Mouse (Mus musculus): Measurements from ENCODE around the gene Gucd1. TPM values are rescaled to one million over a fixed set of nuclear protein-coding genes. Genes with fewer than 3 reads are reported as not detected.
A peak's percentile ranks its signal among the peaks of the same experiment; 100 is the strongest.
"Not testable (repeated sequence)": the region's sequence is repeated elsewhere in the genome, so short reads cannot be mapped to it uniquely, and the experiment has no call there.

Gene Gucd1
- polyA plus RNA-seq, 1 experiment from 2014 or later, result 26.8 TPM

DNA sequence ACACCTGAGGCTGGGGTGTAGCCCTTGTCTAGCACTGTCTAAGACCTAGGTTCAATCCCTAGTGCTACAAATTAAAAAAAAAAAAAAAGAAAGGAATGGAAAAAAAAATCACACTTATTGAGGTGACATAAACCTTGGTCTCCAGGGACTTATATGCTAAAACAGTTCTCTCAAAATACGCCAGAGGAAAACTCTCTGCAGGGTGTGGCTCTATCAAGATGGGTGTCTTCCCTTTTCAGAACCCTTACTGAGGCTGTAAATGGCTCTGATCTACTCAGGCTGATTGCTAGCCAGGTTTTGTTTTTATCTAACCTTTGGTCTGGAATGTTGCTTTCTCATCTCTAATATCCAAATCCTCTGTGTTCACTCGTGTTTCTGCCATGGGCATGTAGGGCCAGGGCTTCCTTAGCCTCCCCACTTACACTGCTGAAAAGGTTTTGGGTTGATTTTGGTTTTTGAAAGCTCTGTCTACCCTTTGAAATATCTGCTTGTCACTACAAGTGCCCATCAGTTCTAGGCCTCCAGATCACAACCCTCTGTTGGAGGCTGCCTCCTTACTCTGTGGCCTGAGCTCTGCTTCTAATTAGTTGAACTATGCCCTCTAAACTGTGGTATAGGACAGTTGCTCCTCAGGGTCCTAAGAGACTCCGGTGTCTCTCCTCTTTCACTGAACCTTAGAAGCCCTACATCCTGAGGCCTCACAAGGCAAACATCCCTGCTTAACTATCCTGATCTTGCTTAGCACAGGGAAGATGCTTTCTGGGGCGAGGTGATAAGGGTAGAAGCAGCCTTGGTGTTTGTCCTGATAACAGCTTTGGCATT lies 2.3 kb downstream of the Gucd1 start:
- H3K9ac ChIP-seq, result peak overlapping the region; percentile 94
- 65% methylated on average over 4 of the region's 4 CpGs for WGBS
- H3K27me3 ChIP-seq (replicated peaks), result no peaks in the 10 kb centered on the region
- H3K4me2 ChIP-seq, result peak overlapping the region; percentile 89
- peaks cover 39% of the 10 kb centered on the region for H3K4me1 ChIP-seq (replicated peaks)
- H3K27ac ChIP-seq (ENCODE audit: poor library complexity, severe bottlenecking), result peak overlapping the region; percentile 98
- 0 out of 2 replicates have a peak, but pooled peaks have one; percentile 3 for ATAC-seq (ENCODE audit: insufficient number of reproducible peaks, low FRiP score)
- H3K9me3 ChIP-seq (replicated peaks), result no peaks in the 10 kb centered on the region
- H3K4me3 ChIP-seq, result peak overlapping the region; percentile 87
- peaks cover 34% of the 10 kb centered on the region for H3K36me3 ChIP-seq

GRCm38 (mm10) chr10:75514361-75514760 lies 3.4 kb downstream of the Gucd1 start:
- 46% methylated on average over 7 of the region's 7 CpGs for WGBS
- Histone ChIP-seq H3K27me3 (replicated peaks) (no peaks in the 10 kb centered on the region), H3K4me1 (replicated peaks) (peaks cover 38% of the 10 kb centered on the region), H3K9me3 (replicated peaks) (no peaks in the 10 kb centered on the region), H3K27ac (ENCODE audit: poor library complexity, severe bottlenecking) (no peak overlapping the region), H3K4me2 (peak overlapping the region; percentile 18), H3K4me3 (0 out of 2 replicates have a peak overlapping the region, but pooled peaks have one; percentile 10), H3K36me3 (peaks cover 36% of the 10 kb centered on the region), H3K9ac (no peak overlapping the region)
- no peak for ATAC-seq (ENCODE audit: insufficient number of reproducible peaks, low FRiP score)

DNA sequence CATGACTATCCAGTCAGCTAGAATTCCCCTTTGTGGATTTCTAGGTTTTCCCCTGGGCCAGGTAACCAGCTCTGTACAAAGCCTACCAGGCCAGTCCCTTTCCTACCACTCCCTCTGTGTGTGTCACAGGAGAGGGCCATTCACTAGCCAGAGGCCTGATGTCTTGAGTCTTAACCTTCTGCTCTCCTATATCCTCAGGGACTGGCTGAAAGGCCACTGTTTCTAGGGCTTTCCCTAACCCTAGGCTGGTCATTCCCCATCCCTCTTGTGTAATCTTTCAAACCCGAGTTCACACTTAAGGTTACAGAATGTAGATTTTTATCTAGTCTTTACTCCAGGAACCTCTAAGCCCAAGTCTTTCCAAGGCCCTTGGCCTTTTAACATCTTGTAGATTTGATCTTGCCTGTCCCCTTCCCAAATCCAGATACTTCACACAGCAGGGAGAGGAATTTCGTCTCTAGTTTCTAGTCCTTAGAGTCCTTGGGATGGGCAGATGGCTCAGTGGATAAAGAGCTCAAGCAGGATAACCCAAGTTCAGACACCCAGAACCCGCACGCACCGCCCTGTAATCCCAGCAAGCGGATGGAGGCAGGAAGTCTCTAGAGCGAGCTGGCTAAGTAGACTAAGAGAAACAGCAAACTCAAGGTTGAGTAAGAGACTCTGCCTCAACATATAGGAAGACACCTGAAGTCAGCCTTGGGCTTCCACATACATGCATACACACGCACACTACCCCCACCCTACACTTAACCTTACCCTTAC lies 4.3 kb downstream of the Gucd1 start:
- peak overlapping the region; percentile 18; the same call in 1 of the 2 replicates for H3K4me2 ChIP-seq
- 85% methylated on average over 8 of the region's 8 CpGs for WGBS
- no peak for ATAC-seq (ENCODE audit: insufficient number of reproducible peaks, low FRiP score)

DNA sequence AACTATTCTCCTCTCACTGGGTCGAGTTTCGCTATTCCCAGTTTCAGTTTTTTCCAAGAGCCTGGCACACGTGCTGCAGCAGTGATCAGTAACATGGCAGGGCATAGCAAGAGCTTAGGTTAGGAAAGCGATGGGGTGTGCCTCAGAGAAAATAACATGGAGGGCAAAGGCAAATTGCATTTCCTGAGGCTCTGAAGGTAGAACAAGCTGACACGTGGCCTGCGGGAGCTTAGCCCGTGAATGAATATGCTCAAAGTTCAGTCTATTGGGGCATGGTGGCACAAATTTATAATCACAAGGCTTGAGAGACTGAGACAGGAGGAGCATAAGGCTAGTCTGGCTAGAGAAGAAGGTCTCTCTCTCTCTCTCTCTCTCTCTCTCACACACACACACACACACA lies 5.0 kb downstream of the Gucd1 start:
- Histone ChIP-seq H3K36me3 (peaks cover 51% of the 10 kb centered on the region), H3K9me3 (replicated peaks) (no peaks in the 10 kb centered on the region), H3K27ac (ENCODE audit: poor library complexity, severe bottlenecking) (no peak overlapping the region), H3K4me1 (replicated peaks) (peaks cover 29% of the 10 kb centered on the region), H3K4me2 (no peak overlapping the region), H3K4me3 (no peak overlapping the region), H3K9ac (no peak overlapping the region), H3K27me3 (replicated peaks) (no peaks in the 10 kb centered on the region)
- no peak for ATAC-seq (ENCODE audit: insufficient number of reproducible peaks, low FRiP score)
- WGBS, result 92% methylated on average over 7 of the region's 7 CpGs

More for the DNA sequence above, 4.3 kb downstream of the Gucd1 start:
- no peak overlapping the region for H3K9ac ChIP-seq
- H3K36me3 ChIP-seq, result peaks cover 45% of the 10 kb centered on the region
- H3K4me1 ChIP-seq (replicated peaks), result peaks cover 30% of the 10 kb centered on the region
- H3K27me3 ChIP-seq (replicated peaks), result no peaks in the 10 kb centered on the region
- no peak overlapping the region for H3K4me3 ChIP-seq
- no peaks in the 10 kb centered on the region for H3K9me3 ChIP-seq (replicated peaks)
- H3K27ac ChIP-seq (ENCODE audit: poor library complexity, severe bottlenecking), result no peak overlapping the region

GRCm38 (mm10) chr10:75511897-75512296 lies 5.9 kb downstream of the Gucd1 start:
- Histone ChIP-seq H3K9me3 (replicated peaks) (no peaks in the 10 kb centered on the region), H3K36me3 (peaks cover 60% of the 10 kb centered on the region), H3K4me3 (no peak overlapping the region), H3K4me2 (no peak overlapping the region), H3K9ac (no peak overlapping the region), H3K4me1 (replicated peaks) (peaks cover 29% of the 10 kb centered on the region), H3K27me3 (replicated peaks) (no peaks in the 10 kb centered on the region), H3K27ac (ENCODE audit: poor library complexity, severe bottlenecking) (no peak overlapping the region)
- WGBS, result 92% methylated on average over 7 of the region's 7 CpGs
- no peak for ATAC-seq (ENCODE audit: insufficient number of reproducible peaks, low FRiP score)

DNA sequence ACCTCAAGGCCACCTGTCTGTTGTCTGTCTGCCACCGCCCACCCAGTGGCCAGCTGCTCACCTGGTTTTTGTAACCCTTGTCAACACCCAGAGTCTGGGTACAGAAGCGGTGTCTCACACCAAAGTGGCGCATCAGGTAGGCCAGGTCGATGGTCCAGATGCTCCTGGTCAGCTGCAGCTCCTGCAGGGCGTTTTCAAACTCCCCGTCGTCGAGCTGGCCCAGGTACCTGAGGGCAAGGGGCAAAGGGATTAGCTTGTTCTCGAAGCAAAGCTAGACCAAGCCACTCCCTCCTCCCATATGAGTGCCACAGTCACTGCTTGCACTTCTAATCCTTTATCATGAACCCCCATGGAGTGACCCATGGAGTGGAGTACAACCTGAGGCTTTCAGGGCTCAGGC lies 6.7 kb downstream of the Gucd1 start:
- Histone ChIP-seq H3K9me3 (replicated peaks) (no peaks in the 10 kb centered on the region), H3K9ac (no peak overlapping the region), H3K4me1 (replicated peaks) (peaks cover 23% of the 10 kb centered on the region), H3K27ac (ENCODE audit: poor library complexity, severe bottlenecking) (no peak overlapping the region), H3K27me3 (replicated peaks) (no peaks in the 10 kb centered on the region), H3K4me3 (no peak overlapping the region), H3K36me3 (peaks cover 67% of the 10 kb centered on the region), H3K4me2 (no peak overlapping the region)
- ATAC-seq (ENCODE audit: insufficient number of reproducible peaks, low FRiP score), result no peak
- 84% methylated on average over 9 of the region's 9 CpGs for WGBS

DNA sequence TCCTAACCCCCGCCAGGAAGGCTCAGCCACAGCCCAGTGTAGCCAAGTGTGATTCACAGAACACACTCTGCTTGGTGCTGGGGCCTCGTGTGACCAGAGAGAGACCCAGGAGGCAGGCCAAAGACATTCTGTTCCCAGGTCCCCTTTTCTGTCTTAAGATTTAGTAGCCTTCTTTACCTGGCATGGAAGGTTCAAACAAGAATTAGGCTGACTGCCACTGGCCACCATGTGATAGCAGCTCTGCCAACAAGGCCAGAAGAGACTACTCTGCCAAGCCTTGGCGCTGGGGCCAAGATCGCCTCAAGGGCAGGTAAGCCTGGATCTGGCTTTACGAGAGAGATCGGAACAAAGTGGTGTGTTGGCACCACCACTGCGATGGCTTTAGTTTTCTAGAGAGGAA lies 7.3 kb downstream of the Gucd1 start:
- H3K9me3 ChIP-seq (replicated peaks), result no peaks in the 10 kb centered on the region
- 92% methylated on average over 7 of the region's 7 CpGs for WGBS
- no peak overlapping the region for H3K4me3 ChIP-seq
- no peaks in the 10 kb centered on the region for H3K27me3 ChIP-seq (replicated peaks)
- H3K4me2 ChIP-seq, result no peak overlapping the region
- no peak overlapping the region for H3K9ac ChIP-seq
- no peak overlapping the region for H3K27ac ChIP-seq (ENCODE audit: poor library complexity, severe bottlenecking)
- peaks cover 67% of the 10 kb centered on the region for H3K36me3 ChIP-seq
- peaks cover 17% of the 10 kb centered on the region for H3K4me1 ChIP-seq (replicated peaks)
- ATAC-seq (ENCODE audit: insufficient number of reproducible peaks, low FRiP score), result no peak

DNA sequence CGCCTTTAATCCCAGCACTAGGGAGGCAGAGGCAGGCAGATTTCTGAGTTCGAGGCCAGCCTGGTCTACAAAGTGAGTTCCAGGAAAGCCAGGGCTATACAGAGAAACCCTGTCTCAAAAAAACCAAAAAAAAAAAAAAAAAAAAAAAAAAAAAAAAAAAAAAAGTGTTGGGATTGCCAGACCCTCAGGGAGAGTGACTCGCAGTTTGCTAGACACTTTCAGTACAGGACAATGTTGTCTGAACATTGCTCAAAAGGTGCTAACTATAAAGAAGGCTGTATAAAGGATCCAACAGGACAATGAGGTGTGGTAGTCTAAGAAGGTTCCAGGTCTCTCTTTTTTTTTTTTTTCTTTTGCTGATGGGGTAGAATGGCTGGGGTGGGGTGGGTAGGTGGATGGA lies 11.8 kb downstream of the Gucd1 start:
- WGBS, result 94% methylated on average over 3 of the region's 3 CpGs
- not testable (repeated sequence) for ATAC-seq (ENCODE audit: insufficient number of reproducible peaks, low FRiP score); H3K9me3 ChIP-seq (replicated peaks); H3K4me3 ChIP-seq; H3K4me1 ChIP-seq (replicated peaks); H3K27ac ChIP-seq (ENCODE audit: poor library complexity, severe bottlenecking); H3K27me3 ChIP-seq (replicated peaks); H3K4me2 ChIP-seq; H3K9ac ChIP-seq
- peaks cover 56% of the 10 kb centered on the region for H3K36me3 ChIP-seq

GRCm38 (mm10) chr10:75505130-75505495 lies 12.7 kb downstream of the Gucd1 start:
- H3K4me1 ChIP-seq (replicated peaks), result peaks cover 7% of the 10 kb centered on the region; the same call in 1 of the 2 replicates
- no peak for ATAC-seq (ENCODE audit: insufficient number of reproducible peaks, low FRiP score)
- no peaks in the 10 kb centered on the region for H3K27me3 ChIP-seq (replicated peaks)
- no peak overlapping the region for H3K27ac ChIP-seq (ENCODE audit: poor library complexity, severe bottlenecking)
- no peaks in the 10 kb centered on the region for H3K9me3 ChIP-seq (replicated peaks)
- H3K4me3 ChIP-seq, result no peak overlapping the region
- no peak overlapping the region for H3K4me2 ChIP-seq
- WGBS, result 68% methylated on average over 3 of the region's 3 CpGs
- H3K9ac ChIP-seq, result no peak overlapping the region
- peaks cover 47% of the 10 kb centered on the region for H3K36me3 ChIP-seq

DNA sequence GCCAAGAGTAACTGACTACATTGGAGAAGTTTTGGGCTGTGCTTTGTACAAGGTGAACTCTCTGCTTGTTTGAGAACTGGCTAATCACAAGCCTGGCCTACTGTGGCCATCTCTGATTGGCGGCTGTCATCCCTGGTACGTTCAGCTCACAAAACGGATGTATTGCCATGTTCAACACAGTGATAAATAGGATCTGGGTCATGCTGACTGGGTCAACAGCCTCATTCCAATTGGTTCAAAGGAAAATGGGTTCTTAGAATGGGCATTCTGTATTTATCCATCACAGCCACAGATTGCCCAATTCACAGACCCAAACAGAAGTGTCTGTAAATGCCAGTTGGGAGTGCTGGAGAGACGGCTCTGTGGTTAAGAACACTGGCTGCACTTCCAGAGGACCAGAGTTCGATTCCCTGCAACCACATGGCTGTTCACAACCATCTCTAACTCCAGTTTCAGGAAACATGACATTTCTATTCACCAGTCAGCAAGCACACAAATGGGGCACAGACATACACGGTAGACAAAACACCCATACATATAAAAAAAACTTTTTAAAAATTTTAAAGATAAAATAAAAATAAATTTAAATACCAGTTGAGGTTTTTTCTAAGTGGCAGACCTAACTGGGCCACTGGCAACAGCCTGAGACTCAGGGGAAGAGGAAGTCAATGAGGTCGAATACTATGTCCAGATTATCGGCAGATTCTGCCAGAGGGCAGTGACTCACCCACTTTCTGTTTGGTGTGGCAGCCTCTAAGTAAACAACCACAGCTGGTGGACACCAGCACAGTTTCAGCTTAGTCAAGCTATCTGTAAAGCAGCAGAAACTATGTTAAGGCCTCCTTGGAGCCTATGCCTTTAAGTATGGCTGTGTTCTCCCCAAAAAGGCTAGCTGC lies 13.3 kb downstream of the Gucd1 start:
- no peak overlapping the region for H3K4me2 ChIP-seq
- H3K4me1 ChIP-seq (replicated peaks), result peaks cover 12% of the 10 kb centered on the region
- ATAC-seq (ENCODE audit: insufficient number of reproducible peaks, low FRiP score), result no peak
- no peaks in the 10 kb centered on the region for H3K27me3 ChIP-seq (replicated peaks)
- no peak overlapping the region for H3K27ac ChIP-seq (ENCODE audit: poor library complexity, severe bottlenecking)
- WGBS, result 79% methylated on average over 8 of the region's 8 CpGs
- H3K4me3 ChIP-seq, result no peak overlapping the region
- H3K9ac ChIP-seq, result no peak overlapping the region
- no peaks in the 10 kb centered on the region for H3K9me3 ChIP-seq (replicated peaks)
- peaks cover 41% of the 10 kb centered on the region for H3K36me3 ChIP-seq

DNA sequence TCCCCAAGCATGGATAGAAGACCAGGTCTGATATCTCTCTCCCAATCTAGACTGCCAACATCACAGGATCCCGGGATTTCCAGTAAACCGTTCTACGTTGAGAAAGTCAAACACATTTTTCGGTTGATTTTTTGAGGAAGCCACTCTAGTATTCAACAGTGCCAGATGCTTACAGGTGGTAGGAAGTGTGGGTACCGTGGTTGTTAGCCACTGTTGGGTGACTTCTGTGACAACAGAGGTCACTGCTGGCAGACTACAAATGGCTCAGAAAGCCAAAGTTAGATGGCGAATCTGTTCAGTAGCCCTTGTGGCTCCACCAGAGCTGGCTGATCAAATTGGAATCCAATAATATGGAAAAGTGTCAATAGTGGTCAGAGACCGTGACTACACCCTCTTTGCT lies 14.1 kb downstream of the Gucd1 start:
- 91% methylated on average over 7 of the region's 7 CpGs for WGBS
- Histone ChIP-seq H3K4me3 (no peak overlapping the region), H3K9ac (no peak overlapping the region), H3K27ac (ENCODE audit: poor library complexity, severe bottlenecking) (no peak overlapping the region), H3K36me3 (peaks cover 33% of the 10 kb centered on the region), H3K9me3 (replicated peaks) (no peaks in the 10 kb centered on the region), H3K27me3 (replicated peaks) (no peaks in the 10 kb centered on the region), H3K4me2 (no peak overlapping the region), H3K4me1 (replicated peaks) (peaks cover 12% of the 10 kb centered on the region)
- ATAC-seq (ENCODE audit: insufficient number of reproducible peaks, low FRiP score), result no peak

All from heart, embryonic 12.5 days (tissue).